Mouse (Mus musculus): ENCODE measurements at regions not wholly inside any gene's neighbourhood (a gene's known extent, or its start where the extent isn't known, plus 50 kb on each side); places are given as distances from the start of the nearest gene placed in this dataset.

DNA sequence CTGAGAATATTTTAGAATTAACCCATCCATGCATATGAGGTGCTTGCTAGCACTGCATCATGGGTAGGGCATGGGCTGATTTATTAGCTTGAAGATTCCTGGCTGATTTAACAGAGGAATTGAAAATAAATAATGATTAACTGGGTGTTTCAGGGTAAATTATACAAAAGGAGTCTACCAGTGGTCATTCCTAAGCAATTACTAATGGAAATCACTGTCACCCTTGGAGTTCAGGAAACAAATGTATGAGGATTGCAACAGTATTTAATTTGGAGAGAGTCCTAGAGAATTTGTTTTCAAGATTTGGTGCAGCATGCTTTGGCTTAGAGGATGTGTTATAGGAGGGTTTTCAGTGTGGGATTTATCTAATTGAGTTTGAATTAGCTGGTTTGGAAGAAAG, 103.0 kb upstream of the Flrt2 start:
- no peak for DNase-seq

DNA sequence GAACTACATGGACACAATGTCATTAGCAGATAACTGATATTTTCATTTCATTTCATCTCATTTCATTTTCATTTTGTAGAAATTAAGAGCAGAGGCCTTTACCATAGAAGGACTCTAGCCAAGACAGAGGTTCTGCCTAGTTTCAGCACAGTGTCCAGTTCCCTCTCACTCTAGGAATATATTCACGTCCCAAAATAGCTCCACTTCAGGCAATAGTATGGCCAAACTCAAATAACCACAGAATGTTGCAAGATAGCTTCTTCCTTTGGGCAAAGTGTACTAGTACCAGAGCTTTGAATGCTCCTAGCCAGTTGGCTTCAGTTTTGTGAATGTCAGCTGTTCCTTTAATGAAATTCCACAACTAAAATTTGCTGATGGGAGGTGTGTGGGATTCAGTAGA, 72.7 kb upstream of the Flrt2 start:
- DNase-seq = no peak

DNA sequence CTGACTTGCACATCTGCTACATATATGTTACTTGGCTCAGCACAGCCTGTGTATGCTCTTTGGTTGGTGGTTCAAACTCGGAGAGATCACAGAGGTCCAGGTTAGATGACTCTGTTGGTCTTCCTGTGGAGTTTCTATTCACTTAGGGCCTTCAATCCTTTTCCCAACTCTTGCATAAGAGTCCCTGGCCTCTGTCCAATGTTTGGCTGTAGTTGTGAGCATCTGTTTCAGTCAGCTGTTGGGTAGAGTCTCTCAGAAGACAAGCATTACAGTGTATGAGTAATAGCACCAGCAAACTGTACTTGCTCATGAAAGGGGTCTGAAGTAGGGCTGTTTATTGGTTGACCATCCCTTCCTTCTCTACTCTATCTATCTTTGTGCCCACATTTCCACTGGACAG, 61.0 kb upstream of the Flrt2 start:
- peak; percentile 18 to 27 for DNase-seq

DNA sequence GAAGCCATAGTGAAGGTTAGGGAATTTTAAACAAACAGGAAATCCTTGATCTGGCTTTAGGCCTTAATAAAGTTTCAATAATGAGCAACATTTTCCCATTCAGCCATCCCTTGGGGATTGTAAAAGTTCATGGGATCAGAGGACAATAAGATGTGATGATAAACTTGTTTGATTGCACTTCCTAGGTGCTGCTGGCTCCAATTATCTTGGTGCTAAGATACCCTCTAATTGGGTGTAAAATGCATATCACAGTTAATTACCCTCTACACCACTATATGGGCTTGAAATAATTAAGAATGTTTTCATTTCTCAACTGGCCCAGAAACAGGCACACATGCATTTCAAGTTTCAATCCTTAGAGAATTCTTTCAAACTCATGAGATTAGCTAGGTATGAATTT, 55.4 kb upstream of the Flrt2 start:
- no peak for DNase-seq

DNA sequence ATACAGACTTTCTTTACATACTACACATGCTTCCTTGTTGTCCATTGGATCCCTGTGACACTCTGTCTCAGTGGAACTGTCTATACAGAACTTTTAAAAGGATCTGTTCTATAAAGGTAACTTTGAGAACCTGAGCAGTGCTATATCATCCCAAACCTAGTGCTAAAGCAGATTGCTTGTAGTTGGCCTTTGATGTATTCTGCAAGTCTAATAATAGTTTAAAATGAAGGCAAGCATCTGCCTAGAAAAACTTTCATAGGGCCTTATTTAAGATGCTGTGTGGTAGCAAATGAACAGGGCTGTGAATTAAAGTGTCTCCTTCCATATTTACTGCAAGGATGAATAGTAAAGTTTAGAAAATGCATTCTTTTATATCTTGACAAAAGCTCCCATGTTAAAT, 52.1 kb upstream of the Flrt2 start:
- DNase-seq = no peak

DNA sequence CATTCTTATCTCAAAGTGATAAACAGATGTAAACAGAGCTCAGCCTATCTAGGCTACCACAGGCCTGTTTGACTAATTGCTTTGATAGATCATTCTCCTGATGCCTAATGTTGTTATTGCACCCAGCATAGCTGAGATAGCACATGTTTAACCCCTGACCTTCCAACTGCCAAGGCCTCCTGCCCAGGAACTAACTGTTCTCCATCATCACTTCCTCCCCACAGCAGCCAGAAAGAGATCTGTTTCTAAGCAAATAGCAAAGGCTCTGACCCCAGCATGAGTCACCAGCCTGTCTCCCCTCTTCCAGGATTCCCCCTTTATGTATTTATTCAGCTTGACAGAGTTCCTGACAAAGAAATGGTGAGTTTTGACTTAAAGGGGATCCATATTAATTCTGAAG, 50.4 kb upstream of the Flrt2 start:
- no peak for DNase-seq
